Mouse (Mus musculus) kidney, embryonic 14.5 days (tissue): Measurements from ENCODE around the gene Sos1. TPM values are rescaled to one million over a fixed set of nuclear protein-coding genes. Genes with fewer than 3 reads are reported as not detected.
A peak's percentile ranks its signal among the peaks of the same experiment; 100 is the strongest.

ENCODE experiments used
- ATAC-seq: fragments of 200-750 bp; cut with Nextera tagmentation; 2 replicates; pipeline ENCODE4 v1.8.0; 2017; ENCODE audit warnings: moderate number of reproducible peaks, mild to moderate bottlenecking, moderate TSS enrichment, moderate library complexity; ENCODE audit not compliant: low FRiP score, low TSS enrichment
- H3K27ac ChIP-seq: fragments of 300-500 bp; sonication (generic); 2 replicates; pipeline ENCODE4 v1.5.1; 2014; ENCODE audit warnings: low read depth, mild to moderate bottlenecking, low read length, moderate library complexity, mixed read lengths
- H3K27me3 ChIP-seq: fragments of 300-500 bp; sonication (generic); 2 replicates; pipeline ENCODE4 v1.6.1; 2014; ENCODE audit warnings: mild to moderate bottlenecking, low read length; ENCODE audit not compliant: control insufficient read depth, insufficient read depth
- H3K36me3 ChIP-seq: fragments of 300-500 bp; sonication (generic); 2 replicates; pipeline ENCODE4 v1.6.1; 2014; ENCODE audit warnings: low read length, mixed read lengths; ENCODE audit not compliant: control insufficient read depth, insufficient read depth
- H3K4me1 ChIP-seq: fragments of 300-500 bp; sonication (generic); 2 replicates; pipeline ENCODE4 v1.6.1; 2014; ENCODE audit warnings: low read length, mixed read lengths; ENCODE audit not compliant: control insufficient read depth, insufficient read depth
- H3K4me2 ChIP-seq: fragments of 300-500 bp; sonication (generic); replicated peaks from 2 replicates; pipeline ENCODE4 v1.6.1; 2014; ENCODE audit warnings: low read depth, mild to moderate bottlenecking, low read length
- H3K4me3 ChIP-seq: fragments of 300-500 bp; sonication (generic); 2 replicates; pipeline ENCODE4 v1.5.1; 2014; ENCODE audit warnings: mild to moderate bottlenecking, low read length
- H3K9ac ChIP-seq: fragments of 300-500 bp; sonication (generic); 2 replicates; pipeline ENCODE4 v1.6.1; 2014; ENCODE audit warnings: low read depth, mild to moderate bottlenecking, low read length, moderate library complexity
- H3K9me3 ChIP-seq: fragments of 300-500 bp; sonication (generic); 2 replicates; pipeline ENCODE4 v1.6.1; 2016; ENCODE audit warnings: low read length; ENCODE audit not compliant: control insufficient read depth
- WGBS: fragments of 180-500 bp; shearing (Covaris S2); extraction: QIAGEN DNeasy Blood & Tissue Kit; methylation state at CpG from one replicate; pipeline ENCODE4 v1.1.7; 2014; 5-methylcytosine and 5-hydroxymethylcytosine counted together
- polyA plus RNA-seq: library from polyadenylated mRNA; unstranded; fragments of >200 nt; fragmentation: Nextera tagmentation; extraction: Ambion mirVana; gene quantifications from 2 replicates; pipeline ENCODE4 v1.2.1, GENCODE M21; 2014

The Sos1 gene
- polyA plus RNA-seq, 1 experiment from 2014 or later, result 9.2 TPM

DNA sequence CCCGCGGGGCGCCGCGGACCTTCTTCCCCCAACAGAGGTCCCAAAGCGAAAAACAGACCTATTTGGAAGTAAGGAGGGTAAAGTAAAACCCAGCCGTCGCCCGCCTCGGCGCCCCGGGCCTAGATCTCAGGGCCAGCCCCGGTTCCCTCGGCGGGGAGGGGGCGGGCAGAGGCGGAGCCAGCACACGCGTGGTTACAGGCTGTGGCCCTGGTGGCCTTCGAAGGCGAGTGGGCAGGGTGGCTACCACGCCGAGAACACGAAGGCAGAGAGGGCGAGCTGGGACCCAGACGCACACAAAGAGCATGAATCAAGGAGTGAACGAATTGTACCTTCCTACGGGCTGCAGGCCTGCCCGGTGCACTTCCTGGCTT, 106.5 kb downstream of the Sos1 start:
- Histone ChIP-seq H3K4me1 (no peaks in the 10 kb centered on the region), H3K36me3 (no peaks in the 10 kb centered on the region)

DNA sequence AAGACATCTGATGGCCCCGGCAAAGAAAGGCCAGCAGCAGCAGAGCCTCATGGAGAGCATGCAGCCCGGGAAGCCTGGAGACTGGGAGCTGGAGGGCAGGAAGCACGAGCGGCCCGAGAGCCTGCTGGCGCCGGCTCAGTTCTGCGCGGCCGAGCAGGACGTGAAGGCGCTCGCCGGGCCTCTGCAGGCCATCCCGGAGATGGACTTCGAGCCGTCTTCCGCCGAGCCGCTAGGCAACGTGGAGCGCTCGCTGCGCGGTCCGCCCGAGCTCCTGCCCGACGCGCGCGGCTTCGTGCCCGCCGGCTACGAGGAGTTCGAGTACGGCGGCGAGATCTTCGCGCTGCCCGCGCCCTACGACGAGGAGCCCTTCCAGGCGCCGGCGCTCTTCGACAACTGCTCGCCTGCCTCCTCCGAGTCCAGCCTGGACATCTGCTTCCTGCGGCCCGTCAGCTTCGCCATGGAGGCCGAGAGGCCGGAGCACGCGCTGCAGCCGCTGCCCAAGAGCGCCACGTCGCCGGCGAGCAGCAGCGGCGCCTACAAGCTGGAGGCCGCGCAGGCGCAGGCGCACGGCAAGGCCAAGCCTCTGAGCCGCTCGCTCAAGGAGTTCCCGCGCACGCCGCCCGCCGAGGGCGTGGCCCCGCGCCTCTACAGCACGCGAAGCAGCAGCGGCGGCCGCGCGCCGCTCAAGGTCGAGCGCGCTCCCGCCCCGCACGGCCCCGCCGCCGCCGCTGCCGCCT, 107.1 kb downstream of the Sos1 start, which contains the start of gene Gm10190:
TSS of gene Gm10190 (minus strand) at position 553 of the 737 bp plus-strand sequence.
- peak within 1 kb of the TSS; percentile 14; the same call in 1 of the 2 replicates for H3K27ac ChIP-seq
- no peaks in the 10 kb centered on the region for H3K4me1 ChIP-seq
- ATAC-seq, result peak; percentile 99
- H3K36me3 ChIP-seq, result no peaks in the 10 kb centered on the region
- peak within 1 kb of the TSS; percentile 75 for H3K9ac ChIP-seq
- peak within 1 kb of the TSS; percentile 35 for H3K4me3 ChIP-seq
- no peaks in the 10 kb centered on the region for H3K27me3 ChIP-seq
- no peaks in the 10 kb centered on the region for H3K9me3 ChIP-seq
- WGBS, result 3% methylated on average over 95 of the region's 102 CpGs
- peak within 1 kb of the TSS; percentile 76 for H3K4me2 ChIP-seq

More for the DNA sequence above, 106.5 kb downstream of the Sos1 start:
- no peaks in the 10 kb centered on the region for H3K27me3 ChIP-seq
- H3K4me2 ChIP-seq, result peak overlapping the region; percentile 76
- H3K27ac ChIP-seq, result no peak overlapping the region
- H3K9ac ChIP-seq, result peak overlapping the region; percentile 75
- peak overlapping the region; percentile 35 for H3K4me3 ChIP-seq
- ATAC-seq, result peak; percentile 74
- WGBS, result 20% methylated on average over 29 of the region's 29 CpGs
- H3K9me3 ChIP-seq, result no peaks in the 10 kb centered on the region

DNA sequence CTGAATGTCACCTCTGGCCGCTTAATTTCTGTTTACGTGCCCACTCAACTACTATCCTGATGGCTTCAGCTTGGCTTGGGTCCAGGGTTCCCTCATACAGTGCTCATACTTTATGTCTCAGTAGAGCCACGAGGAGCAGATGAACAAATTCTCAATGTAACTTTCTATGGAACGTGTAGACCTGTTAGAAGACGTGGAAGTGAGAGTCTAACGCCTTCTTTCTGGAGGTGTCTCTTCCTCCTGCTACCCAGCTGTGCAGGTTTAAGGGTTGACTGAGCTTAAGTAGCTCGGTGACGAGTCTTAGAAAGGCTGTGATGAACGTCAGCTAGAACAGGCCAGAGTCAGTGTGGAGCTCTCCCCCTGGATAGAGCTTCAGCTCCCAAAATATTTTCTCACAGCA, 111.6 kb downstream of the Sos1 start:
- Histone ChIP-seq H3K27me3 (no peaks in the 10 kb centered on the region), H3K36me3 (no peaks in the 10 kb centered on the region), H3K4me2 (no peak overlapping the region), H3K4me3 (no peak overlapping the region), H3K9ac (no peak overlapping the region), H3K27ac (no peak overlapping the region), H3K4me1 (no peaks in the 10 kb centered on the region), H3K9me3 (no peaks in the 10 kb centered on the region)
- WGBS, result 83% methylated on average over 9 of the region's 9 CpGs
- no peak for ATAC-seq

DNA sequence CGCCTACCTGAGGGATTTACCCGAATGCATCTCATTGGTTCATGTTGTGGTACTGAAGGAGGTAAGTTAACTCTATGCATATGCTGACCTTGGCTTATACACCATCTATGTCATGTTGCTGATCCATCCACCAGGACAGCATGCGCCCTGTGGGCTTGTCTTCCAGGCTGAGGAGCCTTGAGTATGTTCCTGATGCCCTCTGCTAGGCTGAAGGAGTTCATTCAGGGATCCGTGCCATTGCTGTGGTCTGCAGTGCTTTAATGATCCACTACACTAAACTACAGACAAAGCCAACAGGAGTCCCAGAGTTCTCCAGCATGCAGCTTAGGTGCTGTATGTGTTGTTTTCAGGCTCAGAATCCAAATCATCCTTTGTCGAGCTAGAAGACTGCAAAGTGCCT, 113.0 kb downstream of the Sos1 start:
- Histone ChIP-seq H3K4me1 (no peaks in the 10 kb centered on the region), H3K9me3 (no peaks in the 10 kb centered on the region), H3K4me2 (no peak overlapping the region), H3K4me3 (no peak overlapping the region), H3K27ac (no peak overlapping the region), H3K9ac (no peak overlapping the region), H3K27me3 (no peaks in the 10 kb centered on the region), H3K36me3 (no peaks in the 10 kb centered on the region)
- WGBS, result 90% methylated on average over 5 of the region's 5 CpGs
- no peak for ATAC-seq

DNA sequence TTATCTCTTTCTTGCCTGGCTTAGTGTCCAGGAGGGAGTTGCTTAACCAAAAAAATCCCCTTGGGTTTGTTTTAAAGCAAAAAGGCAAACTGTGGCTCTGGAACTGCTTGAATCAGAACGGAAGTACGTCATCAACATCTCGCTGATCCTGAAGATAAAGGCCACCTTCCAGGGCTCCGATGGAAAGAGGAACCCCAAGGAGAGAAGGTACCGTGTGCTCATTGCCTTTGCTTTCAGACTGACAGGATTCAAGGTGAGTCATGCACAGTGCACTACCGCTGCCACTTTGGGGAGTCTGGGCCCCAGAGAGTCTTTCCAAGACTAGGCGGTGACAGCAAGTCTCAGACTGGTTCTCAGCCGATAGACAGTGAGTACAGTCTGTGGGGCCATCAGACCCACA, 120.0 kb downstream of the Sos1 start:
- no peak overlapping the region for H3K4me2 ChIP-seq
- no peaks in the 10 kb centered on the region for H3K4me1 ChIP-seq
- H3K9ac ChIP-seq, result no peak overlapping the region
- no peak overlapping the region for H3K27ac ChIP-seq
- H3K4me3 ChIP-seq, result no peak overlapping the region
- no peak for ATAC-seq
- no peaks in the 10 kb centered on the region for H3K27me3 ChIP-seq
- no peaks in the 10 kb centered on the region for H3K9me3 ChIP-seq
- H3K36me3 ChIP-seq, result no peaks in the 10 kb centered on the region
- 82% methylated on average over 8 of the region's 8 CpGs for WGBS

DNA sequence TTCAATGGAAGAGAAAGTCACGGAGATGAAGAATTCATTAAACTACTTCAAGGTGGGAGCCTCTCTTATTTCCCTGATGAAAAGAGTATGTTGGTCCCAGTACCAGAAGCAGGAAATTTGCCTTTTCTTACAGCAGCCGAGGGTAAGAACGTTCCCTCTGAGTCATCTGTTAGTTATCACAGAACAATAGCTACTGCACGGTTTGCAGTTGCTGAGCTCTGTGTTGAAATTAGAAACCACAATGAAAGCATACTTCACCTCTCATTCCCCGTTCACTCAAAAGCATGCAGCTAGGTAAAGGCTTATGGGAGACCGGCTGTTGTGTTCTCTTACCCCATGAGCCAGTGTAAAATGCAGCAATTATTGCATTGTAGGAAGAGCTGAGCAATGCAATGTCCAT, 133.0 kb downstream of the Sos1 start:
- Histone ChIP-seq H3K4me2 (no peak overlapping the region), H3K27ac (no peak overlapping the region), H3K4me1 (no peaks in the 10 kb centered on the region), H3K9ac (no peak overlapping the region), H3K27me3 (no peaks in the 10 kb centered on the region), H3K4me3 (no peak overlapping the region), H3K36me3 (no peaks in the 10 kb centered on the region), H3K9me3 (no peaks in the 10 kb centered on the region)
- ATAC-seq, result no peak
- 60% methylated on average over 6 of the region's 6 CpGs for WGBS

DNA sequence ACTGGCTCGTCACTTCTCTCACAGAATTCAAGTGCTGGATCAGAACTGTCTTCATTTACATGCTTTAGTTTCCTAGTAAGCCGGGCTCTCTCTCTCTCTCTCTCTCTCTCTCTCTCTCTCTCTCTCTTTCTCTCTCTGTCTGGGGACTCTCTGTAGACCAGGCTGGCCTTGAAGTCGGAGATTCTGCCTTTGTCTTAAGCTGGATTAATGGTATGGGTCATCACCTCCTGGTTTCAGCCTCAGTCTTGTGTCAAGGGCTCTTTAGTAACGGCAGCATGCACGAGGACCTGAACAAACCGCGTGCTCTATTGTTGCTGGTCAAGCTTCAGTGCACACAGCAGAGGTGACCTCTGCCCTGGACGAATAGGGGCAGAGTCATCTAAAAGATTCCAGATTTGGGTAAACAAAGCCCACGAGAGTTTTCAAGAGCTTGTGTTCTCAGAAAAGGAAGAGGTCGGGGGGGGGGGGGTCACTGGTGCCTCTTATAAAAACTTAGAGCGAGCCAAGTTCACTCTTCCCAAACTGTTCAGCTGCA, 133.6 kb downstream of the Sos1 start:
- Histone ChIP-seq H3K4me1 (no peaks in the 10 kb centered on the region), H3K9ac (no peak overlapping the region), H3K27ac (no peak overlapping the region), H3K36me3 (no peaks in the 10 kb centered on the region), H3K9me3 (no peaks in the 10 kb centered on the region), H3K27me3 (no peaks in the 10 kb centered on the region), H3K4me2 (no peak overlapping the region), H3K4me3 (no peak overlapping the region)
- 38% methylated on average over 11 of the region's 11 CpGs for WGBS
- ATAC-seq, result no peak

DNA sequence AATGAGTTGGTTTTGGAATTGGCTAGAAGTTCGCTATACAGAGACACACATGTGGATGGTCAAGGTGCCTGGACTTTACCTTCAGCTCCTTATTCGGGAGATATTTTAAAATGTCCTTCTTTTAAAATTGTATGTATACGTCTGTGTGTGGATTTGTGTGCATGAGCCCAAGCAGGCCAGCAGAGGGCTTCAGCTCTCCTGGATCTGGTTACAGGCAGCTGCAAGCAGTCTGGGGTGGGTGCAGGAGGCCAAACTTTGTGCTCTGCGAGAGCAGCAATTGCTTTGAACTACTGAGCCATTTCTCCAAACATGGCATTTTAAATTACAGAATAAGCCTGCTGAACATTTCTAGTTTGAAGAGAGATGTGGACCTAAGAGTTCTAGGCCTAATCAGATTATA, 135.0 kb downstream of the Sos1 start:
- no peaks in the 10 kb centered on the region for H3K9me3 ChIP-seq
- H3K4me2 ChIP-seq, result no peak overlapping the region
- H3K27me3 ChIP-seq, result no peaks in the 10 kb centered on the region
- no peak overlapping the region for H3K27ac ChIP-seq
- WGBS, result 74% methylated on average over 4 of the region's 4 CpGs
- H3K4me3 ChIP-seq, result no peak overlapping the region
- no peak overlapping the region for H3K9ac ChIP-seq
- no peaks in the 10 kb centered on the region for H3K4me1 ChIP-seq
- ATAC-seq, result no peak
- no peaks in the 10 kb centered on the region for H3K36me3 ChIP-seq
